Mouse (Mus musculus): Measurements from ENCODE around the gene Lamp5. TPM values are rescaled to one million over a fixed set of nuclear protein-coding genes. Genes with fewer than 3 reads are reported as not detected.

Lamp5 gene
- polyA plus RNA-seq, 1 experiment from 2014 or later: not detected

GRCm38 (mm10) chr2:136064356-136064755 lies 12.3 kb downstream of the Lamp5 start:
- Histone ChIP-seq H3K27me3 (replicated peaks; ENCODE audit: control insufficient read depth, insufficient read depth, low read length) (peaks cover 14% of the 10 kb centered on the region), H3K4me1 (ENCODE audit: control insufficient read depth, insufficient read depth, low read length) (no peaks in the 10 kb centered on the region), H3K36me3 (ENCODE audit: control insufficient read depth, insufficient read depth, low read length) (no peaks in the 10 kb centered on the region), H3K27ac (ENCODE audit: low read length) (no peak overlapping the region), H3K9me3 (ENCODE audit: control insufficient read depth, low read length) (no peaks in the 10 kb centered on the region), H3K9ac (ENCODE audit: low read depth, low read length) (no peak overlapping the region), H3K4me2 (ENCODE audit: low read depth, low read length) (no peak overlapping the region), H3K4me3 (ENCODE audit: low read length) (no peak overlapping the region)
- WGBS: 83% methylated on average over 1 of the region's 1 CpGs
- ATAC-seq: no peak

GRCm38 (mm10) chr2:136095978-136096377 lies 43.9 kb downstream of the Lamp5 start:
- Histone ChIP-seq H3K36me3 (ENCODE audit: control insufficient read depth, insufficient read depth, low read length) (no peaks in the 10 kb centered on the region), H3K4me2 (ENCODE audit: low read depth, low read length) (no peak overlapping the region), H3K4me3 (ENCODE audit: low read length) (no peak overlapping the region), H3K27me3 (replicated peaks; ENCODE audit: control insufficient read depth, insufficient read depth, low read length) (no peaks in the 10 kb centered on the region), H3K27ac (ENCODE audit: low read length) (no peak overlapping the region), H3K9me3 (ENCODE audit: control insufficient read depth, low read length) (no peaks in the 10 kb centered on the region), H3K9ac (ENCODE audit: low read depth, low read length) (no peak overlapping the region), H3K4me1 (ENCODE audit: control insufficient read depth, insufficient read depth, low read length) (no peaks in the 10 kb centered on the region)
- no peak for ATAC-seq
- 45% methylated on average over 2 of the region's 2 CpGs for WGBS

- no peaks in the 10 kb centered on the region for H3K27me3 ChIP-seq (replicated peaks; ENCODE audit: control insufficient read depth, insufficient read depth, low read length)
- H3K4me3 ChIP-seq (ENCODE audit: low read length): no peak overlapping the region
- no peak overlapping the region for H3K27ac ChIP-seq (ENCODE audit: low read length)
- no peaks in the 10 kb centered on the region for H3K36me3 ChIP-seq (ENCODE audit: control insufficient read depth, insufficient read depth, low read length)
- no peak overlapping the region for H3K9ac ChIP-seq (ENCODE audit: low read depth, low read length)
- no peaks in the 10 kb centered on the region for H3K9me3 ChIP-seq (ENCODE audit: control insufficient read depth, low read length)
- no peak overlapping the region for H3K4me2 ChIP-seq (ENCODE audit: low read depth, low read length)
- ATAC-seq: no peak
- 93% methylated on average over 3 of the region's 3 CpGs for WGBS
- H3K4me1 ChIP-seq (ENCODE audit: control insufficient read depth, insufficient read depth, low read length): no peaks in the 10 kb centered on the region
Measured at GRCm38 (mm10) chr2:136097143-136097542, 45.1 kb downstream of the Lamp5 start.

GRCm38 (mm10) chr2:136107597-136107996 lies 55.6 kb downstream of the Lamp5 start:
- Histone ChIP-seq H3K9me3 (ENCODE audit: control insufficient read depth, low read length) (no peaks in the 10 kb centered on the region), H3K4me2 (ENCODE audit: low read depth, low read length) (no peak overlapping the region), H3K4me3 (ENCODE audit: low read length) (no peak overlapping the region), H3K4me1 (ENCODE audit: control insufficient read depth, insufficient read depth, low read length) (no peaks in the 10 kb centered on the region), H3K27ac (ENCODE audit: low read length) (no peak overlapping the region), H3K9ac (ENCODE audit: low read depth, low read length) (no peak overlapping the region), H3K27me3 (replicated peaks; ENCODE audit: control insufficient read depth, insufficient read depth, low read length) (no peaks in the 10 kb centered on the region), H3K36me3 (ENCODE audit: control insufficient read depth, insufficient read depth, low read length) (no peaks in the 10 kb centered on the region)
- no peak for ATAC-seq

GRCm38 (mm10) chr2:136108124-136109037 lies 56.3 kb downstream of the Lamp5 start:
- Histone ChIP-seq H3K27me3 (replicated peaks; ENCODE audit: control insufficient read depth, insufficient read depth, low read length) (no peaks in the 10 kb centered on the region), H3K9me3 (ENCODE audit: control insufficient read depth, low read length) (no peaks in the 10 kb centered on the region), H3K9ac (ENCODE audit: low read depth, low read length) (no peak overlapping the region), H3K4me3 (ENCODE audit: low read length) (no peak overlapping the region), H3K4me1 (ENCODE audit: control insufficient read depth, insufficient read depth, low read length) (no peaks in the 10 kb centered on the region), H3K36me3 (ENCODE audit: control insufficient read depth, insufficient read depth, low read length) (no peaks in the 10 kb centered on the region), H3K27ac (ENCODE audit: low read length) (no peak overlapping the region), H3K4me2 (ENCODE audit: low read depth, low read length) (no peak overlapping the region)
- 42% methylated on average over 6 of the region's 6 CpGs for WGBS
- no peak for ATAC-seq

- H3K4me2 ChIP-seq (ENCODE audit: low read depth, low read length): no peak overlapping the region
- 17% methylated on average over 2 of the region's 2 CpGs for WGBS
- H3K9ac ChIP-seq (ENCODE audit: low read depth, low read length): no peak overlapping the region
- no peaks in the 10 kb centered on the region for H3K4me1 ChIP-seq (ENCODE audit: control insufficient read depth, insufficient read depth, low read length)
- no peaks in the 10 kb centered on the region for H3K27me3 ChIP-seq (replicated peaks; ENCODE audit: control insufficient read depth, insufficient read depth, low read length)
- H3K4me3 ChIP-seq (ENCODE audit: low read length): no peak overlapping the region
- H3K9me3 ChIP-seq (ENCODE audit: control insufficient read depth, low read length): no peaks in the 10 kb centered on the region
- no peaks in the 10 kb centered on the region for H3K36me3 ChIP-seq (ENCODE audit: control insufficient read depth, insufficient read depth, low read length)
- ATAC-seq: no peak
- H3K27ac ChIP-seq (ENCODE audit: low read length): no peak overlapping the region
Measured at GRCm38 (mm10) chr2:136109038-136109363, 57.0 kb downstream of the Lamp5 start.

- Histone ChIP-seq H3K27ac (ENCODE audit: low read length) (no peak overlapping the region), H3K27me3 (replicated peaks; ENCODE audit: control insufficient read depth, insufficient read depth, low read length) (no peaks in the 10 kb centered on the region), H3K4me3 (ENCODE audit: low read length) (no peak overlapping the region), H3K9ac (ENCODE audit: low read depth, low read length) (no peak overlapping the region), H3K4me2 (ENCODE audit: low read depth, low read length) (no peak overlapping the region), H3K9me3 (ENCODE audit: control insufficient read depth, low read length) (no peaks in the 10 kb centered on the region), H3K4me1 (ENCODE audit: control insufficient read depth, insufficient read depth, low read length) (no peaks in the 10 kb centered on the region), H3K36me3 (ENCODE audit: control insufficient read depth, insufficient read depth, low read length) (no peaks in the 10 kb centered on the region)
- WGBS: 79% methylated on average over 6 of the region's 6 CpGs
- no peak for ATAC-seq
Measured at GRCm38 (mm10) chr2:136113374-136113773, 61.3 kb downstream of the Lamp5 start.

GRCm38 (mm10) chr2:136118006-136118405 lies 66.0 kb downstream of the Lamp5 start:
- H3K4me2 ChIP-seq (ENCODE audit: low read depth, low read length): no peak overlapping the region
- no peaks in the 10 kb centered on the region for H3K9me3 ChIP-seq (ENCODE audit: control insufficient read depth, low read length)
- no peak for ATAC-seq
- no peak overlapping the region for H3K4me3 ChIP-seq (ENCODE audit: low read length)
- H3K4me1 ChIP-seq (ENCODE audit: control insufficient read depth, insufficient read depth, low read length): no peaks in the 10 kb centered on the region
- no peaks in the 10 kb centered on the region for H3K27me3 ChIP-seq (replicated peaks; ENCODE audit: control insufficient read depth, insufficient read depth, low read length)
- H3K36me3 ChIP-seq (ENCODE audit: control insufficient read depth, insufficient read depth, low read length): no peaks in the 10 kb centered on the region
- H3K27ac ChIP-seq (ENCODE audit: low read length): no peak overlapping the region
- 94% methylated on average over 2 of the region's 2 CpGs for WGBS
- no peak overlapping the region for H3K9ac ChIP-seq (ENCODE audit: low read depth, low read length)

Data from intestine, embryonic 16.5 days (tissue).